Mouse (Mus musculus) hindbrain, embryonic 12.5 days (tissue): ENCODE measurements at regions not wholly inside any gene's neighbourhood (a gene's known extent, or its start where the extent isn't known, plus 50 kb on each side); places are given as distances from the start of the nearest gene placed in this dataset.

Source experiments
- ATAC-seq: fragments of 200-750 bp; cut with Nextera tagmentation; 2 replicates; pipeline ENCODE4 v1.8.0; 2017; ENCODE audit warnings: moderate TSS enrichment; ENCODE audit not compliant: low FRiP score
- H3K27ac ChIP-seq: fragments of 300-500 bp; sonication (generic); 2 replicates; pipeline ENCODE4 v1.5.1; 2016; ENCODE audit warnings: mild to moderate bottlenecking
- H3K27me3 ChIP-seq: fragments of 300-500 bp; sonication (generic); 2 replicates; pipeline ENCODE4 v1.6.1; 2016; ENCODE audit warnings: mild to moderate bottlenecking
- H3K36me3 ChIP-seq: fragments of 300-500 bp; sonication (generic); 2 replicates; pipeline ENCODE4 v1.6.1; 2016; ENCODE audit warnings: mild to moderate bottlenecking
- H3K4me1 ChIP-seq: fragments of 300-500 bp; sonication (generic); 2 replicates; pipeline ENCODE4 v1.6.1; 2016
- H3K4me2 ChIP-seq: fragments of 300-500 bp; sonication (generic); replicated peaks from 2 replicates; pipeline ENCODE4 v1.6.1; 2016; ENCODE audit warnings: mild to moderate bottlenecking
- H3K4me3 ChIP-seq: fragments of 300-500 bp; sonication (generic); 2 replicates; pipeline ENCODE4 v1.5.1; 2016; ENCODE audit warnings: mild to moderate bottlenecking
- H3K9ac ChIP-seq: fragments of 300-500 bp; sonication (generic); 2 replicates; pipeline ENCODE4 v1.6.1; 2016; ENCODE audit warnings: mild to moderate bottlenecking, moderate library complexity
- H3K9me3 ChIP-seq: fragments of 300-500 bp; sonication (generic); replicated peaks from 2 replicates; pipeline ENCODE4 v1.6.1; 2016; ENCODE audit warnings: mild to moderate bottlenecking
- WGBS: fragments of 180-500 bp; shearing (Covaris S2); methylation state at CpG from one replicate; pipeline ENCODE4 v1.1.7; 2016; 5-methylcytosine and 5-hydroxymethylcytosine counted together

GRCm38 (mm10) chr4:28298911-28299353, 514.0 kb upstream of the Epha7 start:
- H3K4me2 ChIP-seq = no peak overlapping the region
- H3K4me1 ChIP-seq = peaks cover 10% of the 10 kb centered on the region; the same call in 1 of the 2 replicates
- no peak; the same call in 1 of the 2 replicates for ATAC-seq
- H3K27me3 ChIP-seq = no peaks in the 10 kb centered on the region
- no peak overlapping the region for H3K27ac ChIP-seq
- no peaks in the 10 kb centered on the region for H3K9me3 ChIP-seq
- H3K9ac ChIP-seq = no peak overlapping the region
- H3K36me3 ChIP-seq = no peaks in the 10 kb centered on the region
- H3K4me3 ChIP-seq = no peak overlapping the region
- 53% methylated on average over 7 of the region's 7 CpGs for WGBS

DNA sequence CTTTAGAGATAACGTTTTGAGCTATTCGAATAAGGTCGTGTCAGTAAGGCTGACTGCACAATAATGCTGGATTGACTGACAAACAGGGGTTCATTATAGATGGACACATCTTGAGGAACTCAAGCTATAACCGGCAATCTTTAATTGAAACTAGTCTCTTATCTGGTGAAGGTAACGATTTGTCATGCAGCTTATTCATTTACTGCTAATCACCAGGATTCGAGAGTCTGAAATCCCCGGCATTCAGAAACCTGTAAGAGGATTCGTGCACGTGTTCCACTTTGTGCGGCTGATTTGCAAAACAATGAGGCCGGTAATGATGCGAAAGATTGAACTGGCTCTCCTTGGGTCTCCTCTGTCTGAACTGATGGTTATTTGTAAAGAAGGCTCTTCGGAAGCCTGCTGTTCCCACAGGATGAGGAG, 512.9 kb upstream of the Epha7 start:
- Histone ChIP-seq H3K9ac (no peak overlapping the region), H3K27me3 (no peaks in the 10 kb centered on the region), H3K4me2 (peak overlapping the region; percentile 39), H3K36me3 (no peaks in the 10 kb centered on the region), H3K4me1 (peaks cover 10% of the 10 kb centered on the region; the same call in 1 of the 2 replicates), H3K4me3 (no peak overlapping the region), H3K27ac (no peak overlapping the region), H3K9me3 (no peaks in the 10 kb centered on the region)
- peak; percentile 63 for ATAC-seq
- WGBS = 21% methylated on average over 13 of the region's 13 CpGs

GRCm38 (mm10) chr4:28301686-28302085, 511.2 kb upstream of the Epha7 start:
- 51% methylated on average over 1 of the region's 1 CpGs for WGBS
- Histone ChIP-seq H3K27me3 (no peaks in the 10 kb centered on the region), H3K9ac (no peak overlapping the region), H3K4me1 (peaks cover 10% of the 10 kb centered on the region; the same call in 1 of the 2 replicates), H3K36me3 (no peaks in the 10 kb centered on the region), H3K4me3 (no peak overlapping the region), H3K4me2 (no peak overlapping the region), H3K9me3 (no peaks in the 10 kb centered on the region), H3K27ac (no peak overlapping the region)
- no peak for ATAC-seq

- no peak overlapping the region for H3K27ac ChIP-seq
- H3K9me3 ChIP-seq = no peaks in the 10 kb centered on the region
- H3K4me1 ChIP-seq = no peaks in the 10 kb centered on the region
- H3K36me3 ChIP-seq = no peaks in the 10 kb centered on the region
- H3K9ac ChIP-seq = no peak overlapping the region
- WGBS = 89% methylated on average over 1 of the region's 1 CpGs
- ATAC-seq = no peak
- no peaks in the 10 kb centered on the region for H3K27me3 ChIP-seq
- H3K4me3 ChIP-seq = no peak overlapping the region
- H3K4me2 ChIP-seq = no peak overlapping the region
These were observed 481.9 kb upstream of the Epha7 start for GRCm38 (mm10) chr4:28331036-28331435.

- Histone ChIP-seq H3K9ac (no peak overlapping the region), H3K36me3 (no peaks in the 10 kb centered on the region), H3K27me3 (no peaks in the 10 kb centered on the region), H3K4me3 (no peak overlapping the region), H3K4me2 (no peak overlapping the region), H3K9me3 (no peaks in the 10 kb centered on the region), H3K4me1 (no peaks in the 10 kb centered on the region), H3K27ac (no peak overlapping the region)
- ATAC-seq = no peak
- 90% methylated on average over 1 of the region's 1 CpGs for WGBS
These were observed 448.4 kb upstream of the Epha7 start for GRCm38 (mm10) chr4:28364566-28364965.

- Histone ChIP-seq H3K27ac (no peak overlapping the region), H3K27me3 (no peaks in the 10 kb centered on the region), H3K9ac (no peak overlapping the region), H3K4me1 (no peaks in the 10 kb centered on the region), H3K36me3 (no peaks in the 10 kb centered on the region), H3K4me2 (no peak overlapping the region), H3K9me3 (no peaks in the 10 kb centered on the region), H3K4me3 (no peak overlapping the region)
- ATAC-seq = no peak
These were observed 435.8 kb upstream of the Epha7 start for GRCm38 (mm10) chr4:28377087-28377486.

GRCm38 (mm10) chr4:28378661-28379060, 434.3 kb upstream of the Epha7 start:
- WGBS = 58% methylated on average over 1 of the region's 1 CpGs
- no peak for ATAC-seq
- H3K27ac ChIP-seq = no peak overlapping the region

DNA sequence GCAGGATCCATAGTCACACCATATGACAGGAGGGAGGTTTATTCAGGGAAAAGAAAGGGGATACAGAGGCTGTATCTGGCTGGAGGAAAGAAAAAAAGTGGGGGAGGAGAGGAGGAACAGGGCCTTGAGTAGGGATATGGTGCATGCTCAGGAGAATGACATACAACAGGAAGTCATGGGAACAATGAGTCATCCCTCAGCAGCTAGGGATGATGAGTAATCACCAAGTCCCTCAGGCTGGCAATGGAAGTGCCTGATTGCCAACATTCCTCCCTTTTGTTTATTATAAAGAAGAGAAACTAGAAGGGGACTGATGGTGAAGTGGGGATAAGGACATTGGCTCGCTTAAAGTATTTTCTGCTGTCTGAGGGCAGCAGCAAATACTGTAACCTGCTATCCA, 388.6 kb upstream of the Epha7 start:
- H3K4me3 ChIP-seq = no peak overlapping the region
- WGBS = 80% methylated on average over 1 of the region's 1 CpGs
- no peak overlapping the region for H3K4me2 ChIP-seq
- H3K9me3 ChIP-seq = no peaks in the 10 kb centered on the region
- ATAC-seq = no peak
- H3K27me3 ChIP-seq = no peaks in the 10 kb centered on the region
- no peaks in the 10 kb centered on the region for H3K36me3 ChIP-seq
- H3K4me1 ChIP-seq = no peaks in the 10 kb centered on the region
- no peak overlapping the region for H3K9ac ChIP-seq
- H3K27ac ChIP-seq = no peak overlapping the region

More at GRCm38 (mm10) chr4:28378661-28379060, 434.3 kb upstream of the Epha7 start:
- no peak overlapping the region for H3K4me2 ChIP-seq
- no peak overlapping the region for H3K4me3 ChIP-seq
- H3K27me3 ChIP-seq = no peaks in the 10 kb centered on the region
- no peak overlapping the region for H3K9ac ChIP-seq
- no peaks in the 10 kb centered on the region for H3K36me3 ChIP-seq
- no peaks in the 10 kb centered on the region for H3K9me3 ChIP-seq
- H3K4me1 ChIP-seq = no peaks in the 10 kb centered on the region

DNA sequence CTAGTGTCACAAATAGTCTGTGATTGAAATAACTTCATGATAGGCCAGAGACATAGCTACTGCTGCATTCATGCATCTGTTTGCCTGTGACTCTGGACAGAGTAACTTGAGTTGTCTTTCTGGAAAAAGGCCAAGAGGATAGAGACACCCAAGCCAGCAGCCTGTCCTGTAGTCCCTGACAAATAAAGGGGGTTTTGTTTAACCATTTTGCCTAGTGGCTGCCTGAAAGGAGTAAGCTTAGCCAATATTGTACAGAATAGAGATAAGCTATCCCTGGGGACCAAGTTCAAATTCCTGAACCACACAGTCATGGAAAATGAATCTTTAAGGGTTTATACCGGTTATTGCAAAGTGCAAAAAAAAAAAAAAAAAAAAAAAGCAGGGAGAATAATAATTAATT, 372.8 kb upstream of the Epha7 start:
- no peak overlapping the region for H3K9ac ChIP-seq
- H3K4me3 ChIP-seq = no peak overlapping the region
- H3K4me1 ChIP-seq = no peaks in the 10 kb centered on the region
- H3K27ac ChIP-seq = no peak overlapping the region
- H3K4me2 ChIP-seq = no peak overlapping the region
- no peaks in the 10 kb centered on the region for H3K27me3 ChIP-seq
- no peaks in the 10 kb centered on the region for H3K36me3 ChIP-seq
- 73% methylated on average over 1 of the region's 1 CpGs for WGBS
- no peak for ATAC-seq
- H3K9me3 ChIP-seq = no peaks in the 10 kb centered on the region

- H3K9me3 ChIP-seq = no peaks in the 10 kb centered on the region
- no peak overlapping the region for H3K9ac ChIP-seq
- WGBS = 77% methylated on average over 1 of the region's 1 CpGs
- no peaks in the 10 kb centered on the region for H3K27me3 ChIP-seq
- H3K36me3 ChIP-seq = no peaks in the 10 kb centered on the region
- no peak overlapping the region for H3K27ac ChIP-seq
- no peak for ATAC-seq
- no peaks in the 10 kb centered on the region for H3K4me1 ChIP-seq
- no peak overlapping the region for H3K4me3 ChIP-seq
- no peak overlapping the region for H3K4me2 ChIP-seq
These were observed 359.8 kb upstream of the Epha7 start for GRCm38 (mm10) chr4:28453111-28453510.

DNA sequence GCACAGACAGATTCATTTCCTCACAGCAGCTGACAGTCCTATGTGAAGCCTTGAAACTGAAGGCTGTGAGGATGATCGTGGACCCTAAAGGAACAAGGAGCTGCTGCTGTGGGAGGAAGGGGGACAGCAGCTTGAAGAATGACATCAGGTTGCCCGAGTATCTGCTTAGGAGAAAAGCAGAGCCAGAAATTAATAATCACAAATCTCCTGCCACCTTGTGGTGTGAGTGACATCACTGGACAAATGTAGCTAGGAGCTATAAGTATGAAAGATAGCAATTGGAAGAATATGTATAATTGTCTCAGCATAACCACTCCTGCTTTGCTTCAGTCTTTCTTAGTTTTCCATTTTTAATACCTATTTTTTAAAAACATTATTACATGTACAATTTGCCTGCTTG, 356.6 kb upstream of the Epha7 start:
- no peak overlapping the region for H3K4me2 ChIP-seq
- H3K4me1 ChIP-seq = no peaks in the 10 kb centered on the region
- no peak overlapping the region for H3K4me3 ChIP-seq
- H3K27ac ChIP-seq = no peak overlapping the region
- 50% methylated on average over 2 of the region's 2 CpGs for WGBS
- H3K36me3 ChIP-seq = no peaks in the 10 kb centered on the region
- no peak overlapping the region for H3K9ac ChIP-seq
- H3K9me3 ChIP-seq = no peaks in the 10 kb centered on the region
- no peak for ATAC-seq
- H3K27me3 ChIP-seq = no peaks in the 10 kb centered on the region
